Mouse (Mus musculus): ENCODE data around the gene C1qc. TPM values are rescaled to one million over a fixed set of nuclear protein-coding genes. Genes with fewer than 3 reads are reported as not detected.

C1qc gene
- polyA plus RNA-seq, 1 experiment from 2014 or later: 27.3 TPM

DNA sequence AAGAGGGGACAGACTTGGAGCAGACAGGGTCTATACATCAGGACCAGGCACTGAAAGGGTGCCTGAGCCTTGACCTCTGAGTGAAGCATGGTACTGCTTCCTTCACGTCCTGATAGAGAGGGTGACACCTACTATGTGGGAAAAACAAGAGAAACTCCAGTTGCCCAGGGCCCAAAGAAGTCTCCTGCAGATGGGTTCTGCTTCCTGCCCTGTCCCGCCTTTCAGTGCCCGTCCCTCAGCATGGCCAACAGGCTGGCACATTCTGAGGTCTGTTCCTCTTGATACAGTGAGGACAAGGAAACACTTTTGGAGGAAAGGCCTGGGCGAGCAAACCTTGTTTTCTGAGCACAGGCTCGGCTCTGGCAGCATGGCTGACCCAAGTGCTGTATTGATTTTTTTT lies 5.2 kb downstream of the C1qc start:
- Histone ChIP-seq H3K9me3 (ENCODE audit: low read depth, low read length) (no peaks in the 10 kb centered on the region), H3K27me3 (ENCODE audit: insufficient read depth, low read length) (peaks cover 19% of the 10 kb centered on the region)
- no peak for TF ChIP-seq CTCF (IDR thresholded peaks at IDR 0.05; ENCODE audit: low read depth)

DNA sequence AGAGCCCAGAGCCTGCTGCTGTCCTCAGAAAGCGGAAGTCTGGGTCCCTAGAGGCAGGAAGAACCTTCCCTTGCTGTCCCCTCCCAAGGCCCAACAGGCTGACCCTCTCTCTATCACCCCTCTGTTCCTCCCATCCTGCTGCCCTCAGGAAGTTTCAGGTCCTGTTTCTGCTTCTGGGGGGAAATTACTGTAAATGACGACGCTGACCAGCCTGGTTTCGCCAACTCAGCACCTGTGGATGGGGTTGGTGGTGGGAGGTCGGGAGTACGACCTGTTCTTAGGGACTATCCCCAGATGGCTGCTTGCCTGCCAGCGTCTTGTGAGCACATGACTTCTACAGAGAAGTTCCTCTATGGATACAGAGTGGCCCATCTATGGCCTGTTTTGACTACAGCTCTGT lies 6.8 kb downstream of the C1qc start, which contains the start of gene C1qb:
Gene C1qb (minus strand): TSS at position 87 of the 400 bp plus-strand sequence.
- Histone ChIP-seq H3K4me1 (ENCODE audit: insufficient read depth) (no peaks in the 10 kb centered on the region), H3K9me3 (ENCODE audit: low read depth, low read length) (no peaks in the 10 kb centered on the region), H3K4me3 (ENCODE audit: low read depth, low read length) (no peak within 1 kb of the TSS), H3K9ac (no peak within 1 kb of the TSS), H3K36me3 (ENCODE audit: insufficient read depth) (no peaks in the 10 kb centered on the region), H3K27ac (ENCODE audit: low read depth) (no peak within 1 kb of the TSS), H3K4me2 (no peak within 1 kb of the TSS), H3K27me3 (ENCODE audit: insufficient read depth, low read length) (peaks cover 8% of the 10 kb centered on the region)
- no peak for TF ChIP-seq CTCF (IDR thresholded peaks at IDR 0.05; ENCODE audit: low read depth)
- WGBS: 62% methylated on average over 7 of the region's 7 CpGs
- ATAC-seq (ENCODE audit: insufficient read depth) (no peak), DNase-seq (no peak)

More for the DNA sequence above, 5.2 kb downstream of the C1qc start:
- Histone ChIP-seq H3K36me3 (ENCODE audit: insufficient read depth) (no peaks in the 10 kb centered on the region), H3K27ac (ENCODE audit: low read depth) (no peak overlapping the region), H3K4me3 (ENCODE audit: low read depth, low read length) (no peak overlapping the region), H3K4me2 (no peak overlapping the region), H3K4me1 (ENCODE audit: insufficient read depth) (no peaks in the 10 kb centered on the region), H3K9ac (no peak overlapping the region)
- WGBS: 59% methylated on average over 5 of the region's 5 CpGs
- DNase-seq: no peak
- ATAC-seq (ENCODE audit: insufficient read depth): no peak

DNA sequence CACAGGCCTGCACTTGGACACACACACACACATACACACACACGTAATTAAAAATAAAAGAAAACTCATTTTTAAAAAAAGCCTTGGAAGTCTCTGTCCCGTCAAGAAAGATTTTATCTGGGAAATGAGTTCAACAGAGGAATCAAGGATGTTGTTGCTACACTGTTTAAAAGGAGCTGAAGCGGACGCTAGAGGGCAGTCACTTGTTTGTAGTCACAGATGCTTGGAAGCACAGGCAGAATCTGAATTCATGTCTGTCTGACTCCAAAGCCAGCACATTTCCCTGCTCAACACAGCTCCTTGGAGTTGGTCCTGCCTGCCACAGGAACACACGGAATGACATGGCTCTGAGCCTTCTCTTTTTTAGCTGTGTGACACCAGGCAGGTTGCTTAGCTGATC lies 14.3 kb downstream of the C1qc start:
- no peak overlapping the region for H3K9ac ChIP-seq
- peak; percentile 52 for TF ChIP-seq CTCF (IDR thresholded peaks at IDR 0.05; ENCODE audit: low read depth)
- H3K4me1 ChIP-seq (ENCODE audit: insufficient read depth): no peaks in the 10 kb centered on the region
- no peaks in the 10 kb centered on the region for H3K9me3 ChIP-seq (ENCODE audit: low read depth, low read length)
- 22% methylated on average over 5 of the region's 5 CpGs for WGBS
- H3K4me3 ChIP-seq (ENCODE audit: low read depth, low read length): no peak overlapping the region
- no peak overlapping the region for H3K27ac ChIP-seq (ENCODE audit: low read depth)
- ATAC-seq (ENCODE audit: insufficient read depth): no peak
- H3K27me3 ChIP-seq (ENCODE audit: insufficient read depth, low read length): peaks cover 1% of the 10 kb centered on the region
- peak; percentile 68 for DNase-seq
- H3K4me2 ChIP-seq: no peak overlapping the region
- H3K36me3 ChIP-seq (ENCODE audit: insufficient read depth): no peaks in the 10 kb centered on the region

DNA sequence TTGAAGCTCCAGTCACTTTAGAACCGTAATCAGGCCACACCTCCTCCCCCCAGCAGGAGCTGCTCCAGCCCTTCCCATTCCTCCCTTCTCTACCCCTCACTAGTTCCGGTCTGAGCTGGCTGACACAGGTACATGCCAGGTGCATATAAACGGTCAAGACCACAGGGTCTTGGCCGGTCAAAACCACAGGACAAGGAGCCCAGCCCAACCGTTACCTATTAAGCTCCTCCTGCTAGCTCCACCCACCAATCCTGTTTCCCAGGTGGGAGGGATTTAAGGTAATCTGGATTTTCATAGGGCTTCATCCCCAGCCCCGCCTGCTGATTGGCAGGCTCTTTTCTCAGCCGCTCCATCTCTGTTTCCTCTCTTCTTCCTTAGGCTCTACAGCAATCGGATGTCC lies 14.7 kb downstream of the C1qc start:
- Histone ChIP-seq H3K36me3 (ENCODE audit: insufficient read depth) (no peaks in the 10 kb centered on the region), H3K9ac (no peak overlapping the region), H3K27me3 (ENCODE audit: insufficient read depth, low read length) (no peaks in the 10 kb centered on the region; the same call in 1 of the 2 replicates), H3K9me3 (ENCODE audit: low read depth, low read length) (no peaks in the 10 kb centered on the region), H3K4me3 (ENCODE audit: low read depth, low read length) (no peak overlapping the region), H3K4me1 (ENCODE audit: insufficient read depth) (no peaks in the 10 kb centered on the region), H3K4me2 (no peak overlapping the region), H3K27ac (ENCODE audit: low read depth) (no peak overlapping the region)
- ATAC-seq (ENCODE audit: insufficient read depth): 0 out of 2 replicates have a peak, but pooled peaks have one; percentile 24
- 32% methylated on average over 8 of the region's 8 CpGs for WGBS
- no peak for TF ChIP-seq CTCF (IDR thresholded peaks at IDR 0.05; ENCODE audit: low read depth)
- no peak for DNase-seq

DNA sequence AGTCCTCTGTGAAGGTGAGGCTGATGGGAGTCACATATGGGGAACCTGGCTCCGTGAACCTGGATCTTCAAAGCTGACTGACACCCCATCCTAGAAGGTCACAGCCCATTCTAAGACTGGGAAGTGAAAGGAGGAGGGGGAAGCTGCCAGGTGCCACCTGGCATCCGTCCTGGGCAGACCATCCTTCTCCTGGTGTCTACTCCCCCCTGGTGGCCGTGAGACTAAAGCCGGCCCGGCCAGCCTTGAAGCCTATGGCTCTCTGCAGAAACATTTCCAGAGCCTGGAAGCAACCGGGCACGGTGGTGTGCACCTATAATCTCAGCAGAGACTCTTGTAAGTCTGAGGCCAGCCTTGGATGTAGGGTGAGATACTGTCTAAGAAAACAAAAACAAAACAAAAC lies 15.9 kb downstream of the C1qc start:
- TF ChIP-seq CTCF (IDR thresholded peaks at IDR 0.05; ENCODE audit: low read depth): peak; percentile 78
- Histone ChIP-seq H3K9me3 (ENCODE audit: low read depth, low read length) (no peaks in the 10 kb centered on the region), H3K27me3 (ENCODE audit: insufficient read depth, low read length) (no peaks in the 10 kb centered on the region; the same call in 1 of the 2 replicates), H3K36me3 (ENCODE audit: insufficient read depth) (no peaks in the 10 kb centered on the region), H3K27ac (ENCODE audit: low read depth) (no peak overlapping the region), H3K4me1 (ENCODE audit: insufficient read depth) (no peaks in the 10 kb centered on the region), H3K9ac (no peak overlapping the region), H3K4me3 (ENCODE audit: low read depth, low read length) (no peak overlapping the region), H3K4me2 (no peak overlapping the region)
- WGBS: 13% methylated on average over 7 of the region's 7 CpGs
- DNase-seq (peak; percentile 70), ATAC-seq (ENCODE audit: insufficient read depth) (no peak; the same call in 1 of the 2 replicates)

DNA sequence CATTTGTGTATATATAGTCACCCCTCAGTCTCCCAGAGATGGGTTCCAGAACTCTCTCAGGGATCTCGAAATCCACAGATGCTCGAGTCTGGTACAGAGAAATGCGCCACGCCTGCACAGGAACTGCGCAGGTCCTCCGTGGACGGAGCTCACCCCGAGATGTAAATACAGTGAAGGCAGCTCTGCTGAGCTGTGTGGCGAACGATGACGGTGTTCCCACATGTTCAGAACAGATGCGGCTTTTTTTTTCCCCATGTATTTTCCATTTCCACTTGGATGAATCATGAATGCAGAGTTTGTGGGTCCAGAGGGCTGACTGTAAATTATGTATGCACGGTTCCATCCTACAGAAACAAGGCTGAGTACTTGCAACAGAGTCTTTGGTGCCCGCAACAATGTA lies 17.9 kb downstream of the C1qc start:
- no peaks in the 10 kb centered on the region; the same call in 1 of the 2 replicates for H3K27me3 ChIP-seq (ENCODE audit: insufficient read depth, low read length)
- WGBS: 88% methylated on average over 14 of the region's 14 CpGs
- no peak overlapping the region for H3K9ac ChIP-seq
- H3K27ac ChIP-seq (ENCODE audit: low read depth): no peak overlapping the region
- H3K9me3 ChIP-seq (ENCODE audit: low read depth, low read length): no peaks in the 10 kb centered on the region
- no peaks in the 10 kb centered on the region for H3K36me3 ChIP-seq (ENCODE audit: insufficient read depth)
- H3K4me2 ChIP-seq: no peak overlapping the region
- H3K4me3 ChIP-seq (ENCODE audit: low read depth, low read length): no peak overlapping the region
- TF ChIP-seq CTCF (IDR thresholded peaks at IDR 0.05; ENCODE audit: low read depth): no peak
- no peak for DNase-seq
- ATAC-seq (ENCODE audit: insufficient read depth): no peak
- no peaks in the 10 kb centered on the region for H3K4me1 ChIP-seq (ENCODE audit: insufficient read depth)

DNA sequence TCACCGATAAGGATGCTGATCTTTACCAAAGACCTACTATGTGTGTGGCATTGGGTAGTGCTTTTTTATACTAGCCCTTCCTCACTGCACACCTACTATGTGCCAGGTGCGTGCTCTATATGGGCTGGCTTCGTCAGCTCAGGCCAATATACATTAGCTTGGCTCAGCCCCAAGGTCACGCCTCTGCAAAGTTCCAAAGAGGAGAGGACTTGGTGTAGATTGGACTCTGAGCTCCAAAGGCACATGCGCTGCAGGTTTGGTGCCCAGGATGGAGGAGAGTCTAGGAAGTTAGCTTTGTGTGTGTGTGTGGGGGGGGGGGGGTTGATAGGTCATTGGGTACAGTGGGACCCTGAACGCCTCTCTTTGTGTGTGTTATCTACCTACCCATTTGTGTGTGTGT lies 24.5 kb downstream of the C1qc start:
- no peak for TF ChIP-seq CTCF (IDR thresholded peaks at IDR 0.05; ENCODE audit: low read depth)

More for the DNA sequence above, 24.5 kb downstream of the C1qc start:
- Histone ChIP-seq H3K4me1 (ENCODE audit: insufficient read depth) (no peaks in the 10 kb centered on the region), H3K4me2 (no peak overlapping the region), H3K36me3 (ENCODE audit: insufficient read depth) (no peaks in the 10 kb centered on the region), H3K27ac (ENCODE audit: low read depth) (no peak overlapping the region), H3K4me3 (ENCODE audit: low read depth, low read length) (no peak overlapping the region), H3K9ac (no peak overlapping the region), H3K9me3 (ENCODE audit: low read depth, low read length) (no peaks in the 10 kb centered on the region), H3K27me3 (ENCODE audit: insufficient read depth, low read length) (no peaks in the 10 kb centered on the region; the same call in 1 of the 2 replicates)
- WGBS: 66% methylated on average over 6 of the region's 6 CpGs
- DNase-seq: peak; percentile 17
- no peak for ATAC-seq (ENCODE audit: insufficient read depth)

Data from lung, embryonic 14.5 days (tissue).